Mouse (Mus musculus) cortical plate, adult 2 months (tissue): ENCODE measurements around the gene Zfp740. TPM values are rescaled to one million over a fixed set of nuclear protein-coding genes. Genes with fewer than 3 reads are reported as not detected.
A peak's percentile ranks its signal among the peaks of the same experiment; 100 is the strongest.

Experiments
- H3K27ac ChIP-seq: fragments of 200-500 bp; 2 replicates; pipeline ENCODE4 v1.5.1; 2012; ENCODE audit warnings: low read length, control low read depth, inconsistent platforms; ENCODE audit not compliant: insufficient read depth
- H3K4me1 ChIP-seq: fragments of 200-500 bp; 2 replicates; pipeline ENCODE4 v1.6.1; 2011; ENCODE audit warnings: low read length; ENCODE audit not compliant: control insufficient read depth, insufficient read depth
- H3K4me3 ChIP-seq: fragments of 200-500 bp; 2 replicates; pipeline ENCODE4 v1.5.1; 2011; ENCODE audit warnings: mild to moderate bottlenecking, low read length, control low read depth; ENCODE audit not compliant: insufficient read depth
- CTCF ChIP-seq: fragments of 200-500 bp; IDR thresholded peaks from 2 replicates; pipeline ENCODE4 v1.5.1; 2011; ENCODE audit warnings: mild to moderate bottlenecking, control low read depth, low read length; ENCODE audit not compliant: insufficient read depth; ENCODE audit errors: extremely low read depth
- POLR2A ChIP-seq: fragments of 200-500 bp; IDR thresholded peaks from 2 replicates; pipeline ENCODE4 v1.6.1; 2011; ENCODE audit warnings: mild to moderate bottlenecking, low read length, control low read depth; ENCODE audit not compliant: insufficient read depth; ENCODE audit errors: extremely low read depth
- polyA plus RNA-seq: library from polyadenylated mRNA; depleted of rRNA; stranded (reverse); fragments of >200 nt; gene quantifications from 2 replicates; pipeline ENCODE4 v1.2.3, GENCODE M21; 2012

Zfp740 gene
- polyA plus RNA-seq, 1 experiment: 51.3 TPM

DNA sequence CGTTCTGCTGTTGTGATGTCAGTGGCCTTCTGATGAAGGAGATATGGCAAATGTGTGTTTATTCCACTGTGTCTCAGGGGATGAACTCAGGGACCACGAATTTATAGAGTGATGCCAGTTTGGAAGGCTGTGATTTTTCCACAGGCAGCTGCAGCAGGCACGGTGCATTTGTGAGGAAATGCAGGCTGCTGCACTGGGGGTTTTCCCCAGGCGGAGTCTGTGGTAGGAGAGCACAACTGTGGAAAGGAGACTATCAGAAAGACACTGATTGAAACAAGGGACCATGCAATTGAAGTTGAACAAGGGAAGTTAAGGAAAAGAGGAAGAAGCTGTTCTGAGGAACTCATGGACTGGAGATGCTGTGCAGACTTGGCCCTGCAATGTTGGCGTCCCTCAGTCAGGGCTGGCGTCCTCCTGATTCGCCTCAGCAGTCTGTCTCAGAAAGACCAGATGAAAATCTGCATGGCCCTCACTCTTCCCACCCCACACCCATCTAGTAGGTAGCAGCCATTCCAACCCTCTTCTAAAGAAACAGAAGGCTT, 10.7 kb upstream of the Zfp740 start:
- H3K4me3 ChIP-seq: no peak overlapping the region
- H3K27ac ChIP-seq: no peak overlapping the region
- no peaks in the 10 kb centered on the region for H3K4me1 ChIP-seq
- TF ChIP-seq POLR2A: no peak
- no peak for TF ChIP-seq CTCF

DNA sequence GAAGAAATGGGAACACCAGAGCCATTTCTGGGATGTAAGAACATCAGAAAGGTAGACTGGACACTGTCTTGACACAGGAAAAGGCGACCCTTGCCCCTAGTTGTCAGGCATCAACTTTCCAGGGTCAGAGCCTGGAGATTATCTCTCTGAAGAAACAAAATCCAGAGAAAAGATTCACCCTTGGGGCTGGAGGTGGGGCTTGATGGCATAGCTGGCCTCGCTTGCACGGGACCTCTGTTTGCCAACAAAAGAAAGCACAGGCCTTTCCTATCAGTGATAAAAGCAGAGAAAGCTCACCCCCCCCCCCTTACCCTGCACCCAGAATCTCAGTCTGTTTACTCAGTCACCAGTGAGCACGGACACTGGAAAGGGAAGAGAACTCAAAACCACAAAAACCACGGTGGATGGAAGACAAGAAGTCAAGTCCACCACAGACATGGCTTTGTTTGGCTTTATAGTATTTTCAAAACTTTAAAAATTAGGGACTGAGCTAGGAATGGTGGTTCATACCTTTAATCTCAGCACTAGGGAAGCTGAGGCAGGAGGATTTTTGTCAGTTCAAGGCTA, 10.1 kb upstream of the Zfp740 start:
- no peaks in the 10 kb centered on the region for H3K4me1 ChIP-seq
- TF ChIP-seq CTCF (no peak), POLR2A (no peak)

DNA sequence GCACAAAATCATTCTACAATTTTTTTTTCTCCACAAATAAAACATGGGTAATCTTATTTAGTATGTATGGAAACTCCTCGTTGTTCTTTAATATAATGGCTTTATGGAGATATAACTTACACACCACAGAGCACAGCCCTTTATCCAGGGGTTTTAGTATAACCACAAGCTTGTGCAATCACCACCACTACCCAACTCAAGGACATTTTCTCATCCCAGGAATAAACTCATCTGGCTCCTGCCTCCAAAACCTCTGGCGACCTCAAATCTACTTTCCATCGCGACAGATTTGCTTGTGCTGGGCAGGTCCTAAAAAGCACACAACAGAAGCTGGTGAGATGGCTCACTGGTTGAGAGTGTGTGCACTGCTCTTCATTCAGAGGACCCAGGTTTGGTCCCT, 9.4 kb upstream of the Zfp740 start:
- no peak overlapping the region for H3K27ac ChIP-seq
- no peak overlapping the region for H3K4me3 ChIP-seq
- no peak for TF ChIP-seq POLR2A
- no peak for TF ChIP-seq CTCF
- H3K4me1 ChIP-seq: no peaks in the 10 kb centered on the region

More for the DNA sequence above, 10.1 kb upstream of the Zfp740 start:
- Histone ChIP-seq H3K4me3 (no peak overlapping the region), H3K27ac (no peak overlapping the region)

DNA sequence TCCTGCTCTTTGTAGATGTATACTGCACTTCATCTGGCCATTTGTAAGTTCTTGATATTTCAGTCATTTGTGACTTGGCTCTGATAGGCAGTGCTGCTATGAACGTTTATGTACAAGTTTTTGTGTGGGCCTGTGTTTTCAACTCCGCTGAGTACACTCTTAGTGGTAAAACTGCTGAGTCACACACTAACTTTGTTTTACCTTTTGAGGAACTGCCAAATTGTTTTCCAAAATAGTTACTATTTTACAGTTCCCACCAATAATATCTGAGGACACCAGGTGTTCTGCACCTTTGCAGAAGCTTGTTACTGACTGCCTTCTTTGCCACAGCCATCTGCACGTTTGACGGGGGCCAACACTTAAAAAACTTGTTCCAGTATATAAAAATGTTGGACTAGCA, 8.6 kb upstream of the Zfp740 start:
- TF ChIP-seq CTCF: no peak
- no peak for TF ChIP-seq POLR2A
- no peak overlapping the region for H3K4me3 ChIP-seq
- H3K27ac ChIP-seq: no peak overlapping the region
- H3K4me1 ChIP-seq: no peaks in the 10 kb centered on the region

DNA sequence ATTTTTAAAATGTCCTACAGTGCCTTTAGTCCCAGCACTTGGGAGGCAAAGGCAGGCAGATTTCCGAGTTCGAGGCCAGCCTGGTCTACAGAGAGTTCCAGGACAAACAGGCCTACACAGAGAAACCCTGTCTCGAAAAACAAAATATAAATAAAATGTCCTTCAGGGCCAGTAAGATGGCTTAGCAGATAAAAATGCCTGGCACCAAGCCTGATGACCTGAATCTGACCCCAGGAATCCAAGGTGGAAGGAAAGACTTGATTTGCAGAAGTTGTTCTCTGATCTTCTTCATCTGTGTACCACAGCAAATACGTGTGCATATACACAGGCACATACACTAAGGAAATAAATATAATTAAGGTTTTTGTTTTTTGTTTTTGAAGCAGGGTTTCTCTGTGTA, 7.7 kb upstream of the Zfp740 start:
- Histone ChIP-seq H3K4me3 (no peak overlapping the region), H3K4me1 (no peaks in the 10 kb centered on the region), H3K27ac (no peak overlapping the region)
- TF ChIP-seq POLR2A (no peak), CTCF (no peak)

DNA sequence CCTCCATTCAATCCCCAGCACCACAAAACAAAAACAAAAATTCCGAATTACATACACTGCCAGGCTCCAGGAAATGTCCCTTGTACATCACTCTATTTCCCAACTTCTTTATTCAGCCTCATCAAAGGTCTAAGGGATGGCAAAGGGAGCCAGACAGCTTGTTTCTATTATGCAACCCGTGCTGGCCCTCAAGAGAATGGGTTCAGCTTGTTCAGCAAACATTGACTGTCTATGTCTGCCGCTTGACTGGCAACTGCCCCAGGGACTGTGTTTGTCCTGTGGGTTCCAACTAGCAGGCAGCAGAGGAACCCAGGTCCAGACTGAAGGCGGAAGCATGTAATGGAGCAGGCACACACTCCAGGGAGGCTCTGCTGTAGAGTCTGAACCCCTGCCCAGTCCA, 4.2 kb upstream of the Zfp740 start:
- Histone ChIP-seq H3K4me1 (peaks cover 1% of the 10 kb centered on the region; the same call in 1 of the 2 replicates), H3K4me3 (no peak overlapping the region), H3K27ac (no peak overlapping the region)
- TF ChIP-seq CTCF: no peak

DNA sequence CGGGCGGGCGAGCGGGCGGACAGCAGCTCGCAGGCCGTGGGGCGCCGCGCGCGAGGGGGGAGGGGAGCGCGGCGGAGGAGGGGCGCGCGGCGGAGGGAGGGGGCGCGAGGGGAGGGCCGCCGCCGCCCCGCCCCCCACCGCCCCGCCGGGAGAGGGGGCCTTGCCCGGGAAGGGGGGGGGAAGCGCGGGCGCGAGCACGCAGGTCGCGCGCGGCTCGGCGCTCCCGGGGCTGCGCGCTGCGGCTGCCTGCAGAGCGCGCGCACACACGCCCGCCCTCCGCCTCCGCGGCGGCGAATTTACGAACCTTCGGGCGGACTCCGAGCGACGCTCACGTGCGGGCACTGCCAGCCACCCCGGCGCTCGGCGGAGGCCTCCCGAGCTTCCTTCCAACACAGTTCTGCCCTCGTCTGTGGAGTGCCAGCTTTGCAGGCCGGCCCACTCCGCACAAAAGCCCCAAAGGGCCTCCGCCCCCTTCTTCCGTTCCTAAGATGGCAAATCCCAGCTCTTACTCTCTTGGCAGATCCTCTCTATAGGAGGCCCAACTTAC, 859 bp downstream of the Zfp740 start:
- Histone ChIP-seq H3K27ac (peak overlapping the region; percentile 92), H3K4me1 (peaks cover 11% of the 10 kb centered on the region; the same call in 1 of the 2 replicates), H3K4me3 (peak overlapping the region; percentile 66)
- TF ChIP-seq POLR2A (0 out of 2 replicates have a peak, but pooled peaks have one; percentile 6), CTCF (no peak)

DNA sequence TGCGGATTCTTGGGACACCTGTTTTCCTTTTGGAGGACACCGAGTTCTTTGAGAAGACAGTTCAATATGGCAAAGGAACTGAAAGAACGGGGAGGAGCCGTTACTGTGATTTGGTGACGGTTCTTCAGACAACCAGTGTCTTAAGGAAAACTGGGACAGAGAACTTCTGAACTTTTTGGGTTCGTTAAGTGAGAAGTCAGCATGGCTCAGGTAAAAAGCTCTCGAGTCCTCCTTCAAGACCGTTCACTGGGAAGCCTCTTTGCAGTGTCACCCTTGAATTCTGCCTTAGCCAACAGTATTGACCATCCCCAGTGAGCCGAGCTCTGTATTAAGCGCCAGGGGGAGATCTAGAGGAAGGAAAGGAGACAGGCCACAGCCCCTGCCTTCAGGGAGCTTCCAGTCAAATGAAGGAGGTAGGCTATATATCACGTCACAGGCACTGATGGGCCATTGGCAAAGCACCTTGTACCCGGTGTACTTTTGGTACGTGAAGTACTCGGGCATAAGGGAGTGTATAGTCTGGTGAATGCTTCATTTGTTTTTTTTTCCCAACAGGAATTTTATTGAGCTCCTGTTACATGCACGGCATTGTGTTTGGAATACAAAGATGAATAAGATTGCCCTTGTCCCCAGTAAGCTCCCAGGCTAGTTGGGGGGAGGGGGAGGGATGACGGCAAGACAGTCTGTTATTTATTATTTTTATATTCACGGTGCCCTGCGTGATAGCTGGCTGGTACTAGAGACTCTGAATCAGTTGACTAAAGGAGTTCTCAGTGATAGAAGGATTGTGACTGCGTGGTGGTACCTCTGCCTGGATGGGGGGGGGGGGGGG, 1.8 kb downstream of the Zfp740 start, which contains the start of gene Csad:
Gene Csad, minus strand, starts transcription at position 51 of the 832 bp plus-strand sequence.
- TF ChIP-seq POLR2A: no peak
- no peak for TF ChIP-seq CTCF
- H3K27ac ChIP-seq: peak within 1 kb of the TSS; percentile 92
- peak within 1 kb of the TSS; percentile 66 for H3K4me3 ChIP-seq
- peaks cover 11% of the 10 kb centered on the region; the same call in 1 of the 2 replicates for H3K4me1 ChIP-seq

DNA sequence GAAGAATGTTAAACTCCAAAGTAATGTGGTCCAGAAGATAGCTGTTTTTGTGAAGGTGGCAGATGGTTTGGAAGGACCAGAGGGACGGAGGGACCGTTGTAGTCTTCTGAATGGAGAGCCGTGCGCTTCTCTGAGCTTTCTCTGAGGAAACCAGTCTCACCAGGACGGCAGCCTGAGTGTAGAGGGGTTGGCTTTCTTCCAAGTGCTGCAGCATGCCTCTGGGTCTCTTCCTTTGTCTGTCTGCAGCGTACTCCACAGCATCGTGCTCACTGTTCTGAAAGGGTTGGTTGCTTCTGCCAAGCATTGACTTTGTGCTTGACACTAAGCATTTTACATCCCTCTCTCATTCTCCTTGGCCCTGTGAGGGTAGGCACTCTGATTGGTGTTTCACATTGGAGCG, 2.7 kb downstream of the Zfp740 start:
- TF ChIP-seq CTCF (no peak), POLR2A (no peak)
- peaks cover 11% of the 10 kb centered on the region; the same call in 1 of the 2 replicates for H3K4me1 ChIP-seq
- peak overlapping the region; percentile 66; the same call in 1 of the 2 replicates for H3K4me3 ChIP-seq
- H3K27ac ChIP-seq: 0 out of 2 replicates have a peak overlapping the region, but pooled peaks have one; percentile 41
